Mouse (Mus musculus) cerebellum, adult 9-10 months (tissue): Measurements from ENCODE around the gene Lgals12.

ENCODE experiments used
- DNase-seq: peaks from one replicate; pipeline ENCODE4 v3.0.0; 2022

The Lgals12 gene

DNA sequence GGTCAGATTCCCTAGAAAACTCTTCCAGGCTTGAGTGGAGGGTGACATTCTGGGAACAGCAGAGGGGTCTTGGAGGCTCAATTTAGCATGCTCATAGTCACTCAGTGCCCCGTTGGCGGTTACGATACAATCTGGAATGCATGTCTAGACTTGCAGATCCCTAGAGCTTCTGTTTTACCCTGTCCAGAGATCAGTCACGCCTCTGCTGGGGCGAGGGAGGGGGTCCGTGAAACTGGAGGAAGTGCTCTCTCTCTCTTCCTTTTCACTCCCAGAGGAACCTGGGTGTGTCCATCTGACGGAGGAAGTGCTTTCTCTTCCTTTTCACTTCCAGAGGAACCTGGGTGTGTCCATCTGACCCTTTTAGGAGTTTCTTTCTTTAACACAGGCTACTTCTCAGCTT, 23.9 kb downstream of the Lgals12 start:
- DNase-seq: no peak

DNA sequence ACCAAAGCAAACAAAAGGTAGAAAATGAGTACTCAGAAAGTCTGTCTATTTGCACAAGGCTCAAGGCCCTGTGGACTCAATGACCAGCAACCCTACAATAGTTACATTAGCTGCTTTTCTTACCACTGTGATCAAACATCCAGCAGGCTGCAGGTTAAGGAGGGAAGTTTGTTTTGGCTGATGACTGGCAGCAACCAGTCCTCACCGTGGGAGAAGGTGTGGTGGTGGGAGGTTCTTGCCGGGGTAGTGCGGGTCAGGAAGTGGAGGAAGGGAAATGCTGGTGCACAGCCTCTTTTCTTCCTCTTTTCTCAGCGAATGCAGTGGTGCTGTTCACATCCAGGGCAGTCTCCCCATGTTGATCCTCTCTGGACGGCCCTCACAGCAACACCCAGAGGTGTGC, 26.0 kb downstream of the Lgals12 start:
- no peak for DNase-seq

DNA sequence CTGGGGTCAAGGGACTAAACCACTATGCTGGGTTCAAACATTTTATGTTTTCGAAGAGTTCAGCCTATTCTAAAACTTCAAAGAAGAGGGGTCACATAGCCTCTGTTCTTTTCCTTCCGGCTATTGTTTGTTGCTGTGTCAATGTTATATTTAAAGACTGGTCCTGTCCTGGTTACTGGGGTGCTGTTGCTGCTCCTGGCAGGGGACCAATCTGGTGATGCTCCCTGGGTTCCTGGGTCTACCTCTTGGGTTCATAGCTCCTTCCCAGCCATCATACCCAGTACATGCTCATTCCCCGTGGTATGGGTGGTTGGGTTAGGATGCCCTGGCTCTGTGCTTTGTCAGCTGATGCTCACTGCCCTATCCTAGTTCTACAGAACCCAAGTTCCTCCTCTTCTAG, 29.3 kb downstream of the Lgals12 start:
- DNase-seq: no peak

DNA sequence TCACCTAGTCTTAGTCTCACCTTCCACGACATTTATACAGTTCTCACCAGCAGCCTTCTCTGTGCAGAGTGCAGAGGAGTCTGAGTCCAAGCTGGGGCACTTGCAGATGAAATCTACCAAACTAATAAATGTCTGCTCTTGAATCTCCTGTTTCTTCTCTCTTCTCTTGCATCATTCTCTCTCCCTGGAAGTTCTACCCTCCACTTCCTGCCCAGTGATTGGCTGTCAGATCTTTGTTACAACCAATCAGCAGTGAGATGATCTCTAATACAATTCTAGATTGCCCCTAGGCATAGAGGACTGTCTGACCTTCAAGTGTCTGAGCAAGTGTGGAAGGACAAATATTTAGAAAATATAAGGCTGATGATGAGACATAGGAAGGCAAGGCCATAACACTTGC, 30.8 kb downstream of the Lgals12 start:
- no peak for DNase-seq

DNA sequence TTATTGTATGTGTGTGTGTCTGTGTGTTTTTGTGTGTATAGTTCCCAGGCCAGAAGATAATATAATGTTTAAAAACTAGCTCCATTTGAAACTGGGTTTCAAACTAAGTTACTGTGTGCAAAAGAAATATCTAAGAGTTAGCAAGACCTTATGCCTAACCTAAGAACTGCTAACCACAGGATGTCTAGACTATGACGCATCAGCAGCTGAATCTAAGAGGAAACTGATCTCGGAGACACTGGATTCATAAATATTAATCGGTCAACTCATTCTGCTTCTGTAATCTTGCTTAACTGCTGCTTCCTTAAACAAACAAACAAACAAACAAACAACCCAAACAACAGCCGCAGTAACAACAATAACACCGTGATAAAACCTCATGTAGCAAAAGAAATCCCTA, 37.3 kb downstream of the Lgals12 start:
- DNase-seq: no peak

DNA sequence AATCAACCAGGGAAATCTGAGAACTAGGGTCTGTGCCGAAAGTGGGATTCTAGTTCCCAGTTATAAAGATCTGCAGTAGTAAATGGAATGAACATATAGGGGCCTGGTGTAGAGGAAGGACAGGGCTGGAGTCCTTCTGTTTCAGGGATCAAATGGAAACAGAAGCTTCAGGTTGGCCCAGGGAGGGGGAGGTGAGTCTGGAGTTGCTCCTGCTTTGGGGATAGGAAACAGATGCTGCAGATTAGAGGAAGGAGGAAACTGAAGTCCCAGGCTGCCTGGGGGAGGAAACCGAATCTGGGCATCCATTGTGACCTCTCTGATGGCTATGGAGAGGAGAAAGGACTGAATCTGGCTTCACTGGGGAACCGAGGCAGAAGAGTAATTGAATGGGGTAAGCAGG, 38.6 kb downstream of the Lgals12 start:
- no peak for DNase-seq

DNA sequence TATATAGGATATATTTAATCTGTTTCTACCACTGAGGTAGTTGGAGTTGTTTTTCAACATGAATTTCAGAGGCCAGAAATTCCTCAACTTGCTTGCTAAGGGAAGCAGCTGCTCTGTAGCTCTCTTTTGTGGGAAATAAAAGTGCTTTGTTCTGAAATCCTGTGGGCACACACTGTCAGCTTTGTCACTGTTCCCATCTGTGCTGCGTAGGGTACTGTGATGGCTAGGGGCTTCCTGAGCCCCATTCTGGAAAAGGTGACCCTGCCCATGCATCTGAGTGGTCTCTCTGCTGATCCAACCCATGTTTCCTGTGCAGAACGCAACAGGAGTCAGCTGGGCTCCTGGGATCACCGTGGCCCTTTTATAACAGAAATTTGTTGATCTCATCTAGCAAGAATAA, 40.2 kb downstream of the Lgals12 start:
- DNase-seq: no peak

DNA sequence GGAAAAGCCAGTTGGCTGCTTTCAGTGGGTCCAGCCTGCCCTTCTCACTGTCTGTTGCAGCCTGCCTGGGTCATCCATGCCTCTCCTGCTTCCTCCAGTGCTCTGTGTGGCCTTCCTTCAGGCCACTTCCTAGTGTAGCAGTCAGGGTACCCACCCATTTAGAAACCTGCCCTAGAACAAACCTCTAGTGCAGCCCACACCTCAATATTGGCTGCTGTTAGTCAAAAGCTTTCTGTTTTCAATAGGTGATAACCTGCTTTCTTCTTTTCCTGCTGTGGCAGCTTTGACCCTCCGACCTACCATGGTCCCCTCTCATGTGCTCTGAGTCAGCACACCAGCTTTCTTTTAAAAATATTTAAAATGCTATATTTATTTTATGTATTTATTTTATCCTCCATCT, 42.5 kb downstream of the Lgals12 start:
- DNase-seq: no peak

DNA sequence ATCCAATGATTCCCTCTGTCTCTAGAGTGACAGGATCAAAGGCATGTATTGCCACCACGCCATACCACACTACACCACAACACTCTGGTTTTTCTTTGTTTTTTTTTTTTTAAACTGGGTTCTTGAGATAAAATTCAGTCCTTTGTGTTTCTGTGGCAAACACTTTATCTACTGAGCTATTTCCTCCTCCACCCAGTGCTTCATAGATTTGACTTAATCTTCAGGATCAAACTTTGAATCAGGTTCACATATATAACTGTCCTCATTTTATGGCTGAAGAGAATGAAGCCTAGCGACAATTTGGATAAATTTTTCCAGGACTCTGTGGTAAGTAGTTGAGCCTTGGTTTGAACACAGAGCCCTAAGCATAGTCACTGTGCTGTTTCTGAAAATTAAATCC, 43.3 kb downstream of the Lgals12 start:
- DNase-seq: no peak

DNA sequence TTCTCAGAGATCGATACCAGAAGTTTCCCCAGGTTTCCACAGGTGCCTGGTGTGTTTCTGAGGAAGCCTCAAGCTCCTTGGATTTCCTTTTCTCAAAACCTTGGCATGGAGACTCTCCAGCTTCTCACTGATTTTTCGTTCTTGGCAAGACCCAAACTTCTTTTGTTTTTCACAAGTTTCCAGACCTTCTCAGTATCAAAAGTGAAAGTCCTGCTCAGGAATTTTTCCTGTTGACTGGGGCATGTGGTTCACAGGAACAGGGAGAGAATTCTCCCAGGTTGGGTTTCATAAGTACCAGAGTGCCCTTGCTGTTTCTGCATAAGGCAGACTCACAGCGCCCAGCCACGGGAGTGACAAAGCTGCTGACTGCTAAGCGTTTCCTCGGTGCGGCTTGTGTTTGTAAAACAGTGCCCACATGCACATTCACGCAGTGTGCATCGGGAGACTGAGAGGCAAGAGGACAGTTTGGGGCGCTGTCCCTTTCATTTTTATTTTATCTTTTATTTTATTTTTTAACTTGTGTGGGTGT, 44.3 kb downstream of the Lgals12 start:
- no peak for DNase-seq

DNA sequence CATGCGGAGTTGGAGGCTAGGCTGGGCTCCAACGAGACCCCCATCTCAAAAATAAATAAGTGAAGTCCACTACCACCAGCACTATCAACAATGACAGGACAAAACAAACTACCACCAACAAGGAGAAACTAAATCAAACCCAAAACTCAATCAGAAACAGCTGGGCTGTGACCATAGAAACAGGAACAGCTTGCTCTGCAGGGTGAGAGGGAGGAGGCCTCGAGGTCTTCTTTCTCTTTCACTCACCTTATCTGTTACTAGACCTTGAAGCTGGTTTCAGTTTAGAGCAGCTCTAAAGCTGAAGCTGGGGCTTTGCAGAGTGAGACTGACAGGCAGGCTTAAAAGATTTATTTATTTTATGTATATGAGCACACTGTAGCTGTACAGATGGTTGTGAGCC, 45.5 kb downstream of the Lgals12 start:
- DNase-seq: no peak

DNA sequence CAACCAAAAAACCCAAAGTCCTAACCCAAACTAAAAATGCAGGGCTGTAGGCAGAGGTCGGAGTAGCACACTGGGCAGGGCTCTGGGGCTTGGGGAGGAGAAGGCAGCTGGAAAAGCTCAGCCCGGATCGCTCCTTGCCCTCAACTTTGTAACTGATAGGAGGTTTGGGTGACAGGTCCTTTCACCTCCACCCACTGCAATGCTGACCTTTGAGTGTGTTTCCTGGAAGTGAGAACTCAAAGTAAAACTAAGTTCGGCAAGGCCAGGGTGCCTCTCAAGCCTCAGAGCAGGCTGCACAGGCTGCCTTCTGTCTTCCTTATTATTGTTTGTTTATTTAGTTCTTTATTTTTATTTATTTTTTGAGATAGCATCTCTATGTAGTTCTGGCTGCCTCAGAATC, 47.0 kb downstream of the Lgals12 start:
- DNase-seq: no peak

DNA sequence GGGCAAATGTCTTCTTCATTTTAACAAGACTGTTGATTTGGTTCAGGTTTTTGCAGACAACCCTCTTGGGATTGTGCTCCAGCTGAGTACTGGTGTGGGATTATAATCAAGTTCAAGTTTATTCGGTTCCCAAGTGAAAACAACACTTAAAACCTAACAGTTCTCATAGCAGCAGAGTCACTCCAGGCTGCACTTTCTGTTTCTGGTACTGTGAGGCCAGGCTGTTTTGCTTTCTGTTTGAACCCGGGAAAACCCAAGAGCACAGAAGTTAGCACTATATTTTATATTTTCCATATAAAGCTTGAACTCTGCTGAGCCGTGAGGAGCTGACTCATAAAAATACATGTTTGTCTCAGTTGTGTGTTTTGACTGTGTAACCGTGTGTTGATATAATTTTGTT, 48.3 kb downstream of the Lgals12 start:
- DNase-seq: no peak

DNA sequence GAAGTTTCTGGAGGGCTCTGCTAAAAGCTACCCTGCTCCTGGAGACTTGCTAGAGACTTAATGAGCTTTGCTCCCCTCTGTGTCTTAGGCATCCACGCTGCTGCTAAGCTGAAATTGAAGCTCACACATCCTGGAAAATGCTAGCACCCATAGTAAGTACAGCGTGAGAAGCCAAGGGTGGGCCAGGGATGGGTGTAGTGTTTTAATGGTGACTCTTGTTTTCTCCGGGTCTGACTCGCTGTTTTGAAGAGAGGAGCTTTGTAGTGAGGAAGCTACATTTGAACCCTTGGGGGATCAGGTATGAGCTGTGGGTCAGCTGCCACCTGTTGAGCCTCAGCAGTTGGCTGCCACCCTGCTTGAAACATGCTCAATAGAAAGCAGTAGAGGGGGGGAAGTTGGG, 49.1 kb downstream of the Lgals12 start:
- no peak for DNase-seq

DNA sequence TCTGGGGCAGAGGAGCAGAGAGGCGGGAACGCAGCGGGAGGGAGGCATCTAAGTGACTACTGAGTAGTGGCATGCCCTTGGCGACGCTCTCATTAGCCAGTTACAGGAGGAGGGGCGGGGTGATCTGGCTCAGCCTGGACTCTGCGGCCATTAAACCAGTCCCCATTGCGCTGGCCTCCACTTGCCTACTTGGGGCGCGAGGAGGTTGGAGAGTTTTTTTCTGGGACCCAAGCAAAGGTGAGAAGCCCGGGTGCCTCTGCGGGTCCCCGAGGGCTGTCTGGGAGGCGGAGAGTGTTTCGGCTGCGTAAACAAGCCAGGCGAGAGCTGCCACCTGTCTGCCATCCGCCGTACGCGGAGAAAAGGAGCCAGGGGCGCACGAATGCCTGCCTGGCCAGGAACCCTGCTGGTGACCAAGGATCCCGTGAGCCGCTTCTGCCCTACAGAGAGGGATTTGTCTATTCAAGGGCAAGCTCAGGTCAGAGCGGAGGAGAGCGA, 49.6 kb downstream of the Lgals12 start, which contains the start of gene Pla2g16:
Gene Pla2g16, plus strand, starts transcription at position 132 of the 495 bp plus-strand sequence.
- DNase-seq: no peak

DNA sequence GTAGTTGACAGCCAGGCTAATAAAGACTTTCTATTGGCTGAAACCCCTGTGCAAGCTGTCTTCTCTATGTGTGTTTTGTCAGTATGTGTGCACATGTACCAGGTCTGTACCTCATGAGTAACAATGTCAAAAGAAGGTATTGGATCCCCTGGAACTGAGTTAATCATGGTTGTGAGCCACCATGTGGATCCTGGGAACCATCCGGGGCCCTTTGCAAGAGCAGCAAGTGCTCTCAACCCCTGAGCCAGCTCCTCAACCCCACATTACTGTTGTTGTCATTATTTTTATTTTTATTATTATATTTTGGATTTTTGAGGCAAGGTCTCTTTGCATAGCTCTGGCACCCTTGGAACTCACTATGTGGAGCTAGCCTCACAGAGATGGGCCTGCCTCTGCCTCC, 50.4 kb downstream of the Lgals12 start:
- DNase-seq: no peak

DNA sequence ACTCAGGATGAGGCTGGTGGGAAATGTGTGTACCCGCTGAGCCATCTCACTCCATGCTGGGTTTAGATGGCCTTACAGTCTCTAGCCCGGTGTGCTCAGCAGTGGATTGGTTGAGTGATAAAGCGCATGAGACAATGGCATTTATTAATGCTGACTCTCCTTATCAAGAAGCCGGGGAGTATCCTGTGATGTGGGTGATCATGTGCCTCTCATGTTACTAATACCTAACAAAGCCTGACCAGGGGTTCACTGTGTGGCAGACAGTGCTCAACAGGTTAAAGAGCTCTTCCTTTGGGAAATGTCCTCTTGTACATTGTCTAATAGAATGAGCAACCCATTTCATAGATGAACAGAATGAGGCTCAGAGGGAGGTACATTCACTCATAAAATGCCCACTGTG, 52.1 kb downstream of the Lgals12 start:
- no peak for DNase-seq

DNA sequence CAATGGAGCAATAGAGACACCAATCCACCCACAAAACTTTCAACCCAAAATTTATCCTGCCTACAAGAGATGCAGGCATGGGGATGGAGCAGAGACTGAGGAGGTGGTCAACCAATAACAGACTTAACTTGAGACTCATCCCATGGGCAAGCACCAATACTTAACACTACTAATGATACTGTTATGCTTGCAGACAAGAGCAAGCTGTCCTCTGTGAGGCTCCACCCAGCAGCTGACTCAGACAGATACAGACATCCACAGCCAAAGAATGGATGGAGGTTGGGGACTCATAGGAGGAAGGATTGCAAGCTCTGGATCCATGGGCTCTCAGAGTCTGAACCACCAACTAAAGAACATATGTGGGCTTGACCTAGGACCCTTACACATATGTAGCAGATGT, 53.6 kb downstream of the Lgals12 start:
- no peak for DNase-seq

DNA sequence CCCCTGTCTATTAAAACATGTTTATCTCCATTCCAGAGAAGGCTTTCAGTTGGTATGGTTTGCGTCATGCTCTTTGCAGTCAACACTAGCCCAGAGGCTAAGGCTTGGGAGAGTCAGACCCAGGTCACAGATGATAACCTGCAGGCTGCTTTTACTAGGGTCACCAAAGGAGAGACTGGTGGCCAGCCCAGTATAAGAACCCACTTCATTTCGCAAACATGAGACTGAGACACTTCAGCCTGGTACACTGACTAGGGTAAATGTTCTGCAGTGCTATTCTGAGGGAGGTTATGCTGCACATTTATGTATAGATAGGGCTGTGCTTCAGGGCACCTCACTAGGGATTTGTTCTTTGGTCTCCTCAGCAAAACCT, 54.7 kb downstream of the Lgals12 start:
- DNase-seq: no peak

DNA sequence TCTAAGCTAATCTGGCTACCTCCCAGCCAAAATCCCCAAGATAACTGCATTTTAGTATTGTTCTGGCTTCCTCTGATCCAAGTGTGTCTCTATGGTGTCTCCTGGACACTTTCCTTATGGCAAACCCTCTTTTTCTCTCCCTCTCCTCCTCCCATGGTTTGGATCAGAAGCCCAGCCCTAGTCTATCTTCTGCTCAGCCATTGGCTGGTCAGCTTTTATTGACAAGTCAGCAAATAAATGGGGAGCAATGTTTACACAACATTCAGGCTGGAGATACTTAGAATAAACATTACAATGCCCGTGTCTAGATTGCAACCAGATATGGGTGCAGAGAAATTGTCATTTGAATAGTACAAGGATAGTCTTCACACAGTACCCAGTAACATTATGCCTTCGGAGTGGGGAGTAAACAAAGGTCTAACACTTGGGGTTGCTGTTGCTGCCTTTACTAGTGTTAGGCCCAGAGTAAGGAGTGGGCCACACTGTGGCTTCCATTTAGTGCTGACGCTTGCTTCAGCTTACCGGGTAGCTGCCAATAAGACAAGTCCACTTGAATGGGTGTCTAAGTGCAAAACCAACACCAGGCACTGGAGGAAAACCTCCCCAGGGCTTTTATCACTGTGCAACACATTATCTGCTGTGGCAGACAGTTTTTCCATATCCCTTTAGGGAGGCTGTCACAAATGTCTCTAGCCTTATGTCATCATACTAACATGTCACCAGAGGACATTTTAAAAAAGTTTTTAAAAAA, 55.3 kb downstream of the Lgals12 start:
- DNase-seq: no peak

DNA sequence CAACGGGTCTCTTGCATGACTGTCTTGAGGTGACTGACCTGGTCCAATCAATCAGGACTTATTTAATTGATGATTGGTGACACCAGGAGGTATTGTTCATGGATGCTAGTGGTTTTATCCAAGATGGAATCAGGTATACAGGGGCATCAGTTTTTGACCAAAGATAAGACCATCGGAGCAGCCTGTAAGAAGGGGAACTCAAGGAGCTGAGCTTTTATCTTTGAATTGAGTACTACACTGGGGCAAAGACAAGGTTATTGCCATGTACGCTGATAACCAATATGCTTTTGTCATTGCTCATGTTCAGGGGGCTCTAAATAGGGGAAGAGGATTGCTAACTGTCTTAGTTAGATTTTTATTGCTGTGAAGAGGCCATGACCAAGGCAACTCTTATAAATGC, 58.1 kb downstream of the Lgals12 start:
- no peak for DNase-seq
